Mouse (Mus musculus) spleen, adult 2 months (tissue): ENCODE results near the gene Gm20388. TPM values are rescaled to one million over a fixed set of nuclear protein-coding genes. Genes with fewer than 3 reads are reported as not detected.

Experiments
- DNase-seq, 2 experiments: peaks; one replicate each; pipeline versions ENCODE4 v3.0.0 to v3.0.0-alpha.2; 2012 to 2021; ENCODE audit warnings: low spot score in 2 of 2, low read depth in 1 of 2
- H3K27ac ChIP-seq: fragments of 200-500 bp; 2 replicates; pipeline ENCODE4 v1.5.1; 2012; ENCODE audit warnings: low read length, inconsistent platforms; ENCODE audit not compliant: insufficient read depth
- H3K27me3 ChIP-seq: fragments of 200-500 bp; 2 replicates; pipeline ENCODE4 v1.6.1; 2012; ENCODE audit warnings: mild to moderate bottlenecking, moderate library complexity, low read length, inconsistent platforms; ENCODE audit not compliant: control insufficient read depth, insufficient read depth
- H3K36me3 ChIP-seq: fragments of 200-500 bp; 2 replicates; pipeline ENCODE4 v1.6.1; 2012; ENCODE audit warnings: mild to moderate bottlenecking, low read length, inconsistent platforms; ENCODE audit not compliant: control insufficient read depth, insufficient read depth
- H3K4me1 ChIP-seq: fragments of 200-500 bp; 2 replicates; pipeline ENCODE4 v1.6.1; 2011; ENCODE audit warnings: inconsistent platforms; ENCODE audit not compliant: control insufficient read depth, insufficient read depth, insufficient read length
- H3K4me3 ChIP-seq: fragments of 200-500 bp; 2 replicates; pipeline ENCODE4 v1.5.1; 2011; ENCODE audit warnings: mild to moderate bottlenecking, inconsistent platforms; ENCODE audit not compliant: insufficient read depth, insufficient read length; ENCODE audit errors: extremely low read depth
- CTCF ChIP-seq: fragments of 200-500 bp; IDR thresholded peaks from 2 replicates; pipeline ENCODE4 v1.5.1; 2011; ENCODE audit warnings: mild to moderate bottlenecking, inconsistent platforms; ENCODE audit not compliant: insufficient read depth, insufficient read length, insufficient replicate concordance; ENCODE audit errors: extremely low read depth
- POLR2A ChIP-seq: fragments of 200-500 bp; IDR thresholded peaks from 2 replicates; pipeline ENCODE4 v1.6.1; 2011; ENCODE audit warnings: low read depth, low read length, inconsistent platforms
- WGBS: fragments of 180-500 bp; shearing (Covaris S2); methylation state at CpG from one replicate; pipeline ENCODE4 v1.1.7; 2018; 5-methylcytosine and 5-hydroxymethylcytosine counted together
- polyA plus RNA-seq: library from polyadenylated mRNA; depleted of rRNA; stranded (reverse); fragments of >200 nt; gene quantifications from 2 replicates; pipeline ENCODE4 v1.2.3, GENCODE M21; 2012

The Gm20388 gene
- polyA plus RNA-seq, 1 experiment: 26.1 TPM

GRCm38 (mm10) chr8:120232398-120232797 is 321.8 kb downstream of the Gm20388 start:
- Histone ChIP-seq H3K36me3 (no peaks in the 10 kb centered on the region), H3K4me3 (no peak overlapping the region; the same call in 1 of the 2 replicates), H3K4me1 (peaks cover 3% of the 10 kb centered on the region; the same call in 1 of the 2 replicates), H3K27ac (no peak overlapping the region), H3K27me3 (peaks cover 20% of the 10 kb centered on the region)
- no peak for DNase-seq
- no peak for TF ChIP-seq POLR2A
- no peak for TF ChIP-seq CTCF
- 61% methylated on average over 4 of the region's 4 CpGs for WGBS

GRCm38 (mm10) chr8:120232913-120233312 is 322.3 kb downstream of the Gm20388 start:
- peaks cover 18% of the 10 kb centered on the region for H3K27me3 ChIP-seq
- WGBS: 85% methylated on average over 13 of the region's 13 CpGs
- no peak for DNase-seq
- H3K4me1 ChIP-seq: peaks cover 3% of the 10 kb centered on the region; the same call in 1 of the 2 replicates
- no peak for TF ChIP-seq CTCF
- no peak for TF ChIP-seq POLR2A
- no peaks in the 10 kb centered on the region for H3K36me3 ChIP-seq
- H3K27ac ChIP-seq: no peak overlapping the region
- H3K4me3 ChIP-seq: no peak overlapping the region; the same call in 1 of the 2 replicates

- no peaks in the 10 kb centered on the region for H3K36me3 ChIP-seq
- peaks cover 7% of the 10 kb centered on the region for H3K27me3 ChIP-seq
- no peaks in the 10 kb centered on the region; the same call in 1 of the 2 replicates for H3K4me1 ChIP-seq
- no peak overlapping the region for H3K27ac ChIP-seq
- 34% methylated on average over 12 of the region's 12 CpGs for WGBS
- H3K4me3 ChIP-seq: no peak overlapping the region
- DNase-seq: no peak
- TF ChIP-seq CTCF (no peak), POLR2A (no peak)
These were observed 323.8 kb downstream of the Gm20388 start for GRCm38 (mm10) chr8:120234457-120234856.

- TF ChIP-seq POLR2A (no peak), CTCF (no peak)
- 47% methylated on average over 8 of the region's 8 CpGs for WGBS
These were observed 324.2 kb downstream of the Gm20388 start for GRCm38 (mm10) chr8:120234866-120235265.

GRCm38 (mm10) chr8:120243222-120243621 is 332.6 kb downstream of the Gm20388 start:
- no peaks in the 10 kb centered on the region for H3K36me3 ChIP-seq
- no peak overlapping the region for H3K27ac ChIP-seq
- DNase-seq: no peak
- WGBS: 86% methylated on average over 4 of the region's 4 CpGs
- TF ChIP-seq CTCF (no peak), POLR2A (no peak)
- no peaks in the 10 kb centered on the region for H3K27me3 ChIP-seq
- no peaks in the 10 kb centered on the region for H3K4me1 ChIP-seq
- no peak overlapping the region for H3K4me3 ChIP-seq

More at GRCm38 (mm10) chr8:120234866-120235265, 324.2 kb downstream of the Gm20388 start:
- Histone ChIP-seq H3K4me3 (no peak overlapping the region), H3K27me3 (peaks cover 4% of the 10 kb centered on the region), H3K27ac (no peak overlapping the region), H3K4me1 (no peaks in the 10 kb centered on the region), H3K36me3 (no peaks in the 10 kb centered on the region)
- no peak for DNase-seq

- Histone ChIP-seq H3K27me3 (no peaks in the 10 kb centered on the region), H3K36me3 (no peaks in the 10 kb centered on the region), H3K4me3 (no peak overlapping the region), H3K4me1 (no peaks in the 10 kb centered on the region), H3K27ac (no peak overlapping the region)
- 89% methylated on average over 5 of the region's 5 CpGs for WGBS
- no peak for DNase-seq
- TF ChIP-seq CTCF: no peak
These were observed 333.3 kb downstream of the Gm20388 start for GRCm38 (mm10) chr8:120243916-120244451.

- H3K4me1 ChIP-seq: no peaks in the 10 kb centered on the region
- no peak for DNase-seq
- WGBS: 92% methylated on average over 10 of the region's 10 CpGs
- no peaks in the 10 kb centered on the region for H3K27me3 ChIP-seq
- H3K27ac ChIP-seq: no peak overlapping the region
- H3K36me3 ChIP-seq: no peaks in the 10 kb centered on the region
- no peak overlapping the region for H3K4me3 ChIP-seq
- TF ChIP-seq CTCF: no peak
- TF ChIP-seq POLR2A: no peak
These were observed 333.9 kb downstream of the Gm20388 start for GRCm38 (mm10) chr8:120244553-120244952.
